Mouse (Mus musculus): ENCODE results near the gene Brap.
A peak's percentile ranks its signal among the peaks of the same experiment; 100 is the strongest.
"Not testable (repeated sequence)": the region's sequence is repeated elsewhere in the genome, so short reads cannot be mapped to it uniquely, and the experiment has no call there.

Brap gene

DNA sequence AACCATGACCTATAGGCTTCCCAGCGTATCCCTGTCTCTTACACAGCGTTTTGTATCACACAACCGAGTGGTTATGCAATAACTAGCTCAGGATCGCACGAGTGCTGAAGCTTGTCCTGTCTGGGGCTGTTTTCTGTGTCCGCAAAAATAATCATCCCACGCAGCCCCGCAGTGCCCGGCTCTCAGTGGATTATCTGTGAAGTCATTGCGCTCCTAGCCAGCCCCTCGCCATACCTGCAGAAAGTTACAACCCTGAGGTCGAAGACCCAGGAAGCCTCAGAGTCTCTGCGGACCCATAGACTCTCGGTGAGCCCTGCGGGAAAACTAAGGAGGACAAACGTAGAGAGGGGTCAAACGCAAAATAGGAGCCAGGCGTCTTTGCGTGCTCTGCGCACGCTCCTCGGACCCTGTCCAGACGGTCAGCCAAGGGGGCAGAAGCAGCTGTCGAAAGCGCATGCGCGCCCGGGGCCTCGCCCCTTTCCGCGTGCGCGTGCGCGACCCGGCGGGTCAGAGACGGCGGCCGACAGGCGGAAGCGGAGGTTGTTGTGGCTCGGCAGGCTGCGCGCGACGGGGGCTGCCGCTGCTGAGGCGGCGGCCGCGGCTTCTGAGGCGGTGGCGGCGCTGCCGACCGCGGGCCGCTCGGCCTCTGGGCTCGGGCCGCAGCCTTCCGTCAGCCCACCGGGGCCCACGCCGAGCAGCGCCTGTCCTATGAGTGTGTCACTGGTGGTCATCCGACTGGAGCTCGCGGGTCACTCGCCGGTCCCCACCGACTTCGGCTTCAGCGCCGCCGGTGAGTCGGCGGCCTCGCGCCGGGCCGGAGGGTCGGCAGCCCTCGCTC is at the start of gene Brap, which contains the start of gene Acad10:
Gene Brap (plus strand): TSS at position 505 of the 838 bp plus-strand sequence.
Gene Acad10 (minus strand): TSS at position 456 of the 838 bp plus-strand sequence.
- DNase-seq (ENCODE audit: low spot score): peak; percentile 90

- no peak for DNase-seq (ENCODE audit: low spot score)
These were observed 48.3 kb upstream of the Brap start for GRCm38 (mm10) chr5:121612036-121612435.

GRCm38 (mm10) chr5:121614921-121615320 is 45.4 kb upstream of the Brap start:
- not testable (repeated sequence) for DNase-seq (ENCODE audit: low spot score)

DNA sequence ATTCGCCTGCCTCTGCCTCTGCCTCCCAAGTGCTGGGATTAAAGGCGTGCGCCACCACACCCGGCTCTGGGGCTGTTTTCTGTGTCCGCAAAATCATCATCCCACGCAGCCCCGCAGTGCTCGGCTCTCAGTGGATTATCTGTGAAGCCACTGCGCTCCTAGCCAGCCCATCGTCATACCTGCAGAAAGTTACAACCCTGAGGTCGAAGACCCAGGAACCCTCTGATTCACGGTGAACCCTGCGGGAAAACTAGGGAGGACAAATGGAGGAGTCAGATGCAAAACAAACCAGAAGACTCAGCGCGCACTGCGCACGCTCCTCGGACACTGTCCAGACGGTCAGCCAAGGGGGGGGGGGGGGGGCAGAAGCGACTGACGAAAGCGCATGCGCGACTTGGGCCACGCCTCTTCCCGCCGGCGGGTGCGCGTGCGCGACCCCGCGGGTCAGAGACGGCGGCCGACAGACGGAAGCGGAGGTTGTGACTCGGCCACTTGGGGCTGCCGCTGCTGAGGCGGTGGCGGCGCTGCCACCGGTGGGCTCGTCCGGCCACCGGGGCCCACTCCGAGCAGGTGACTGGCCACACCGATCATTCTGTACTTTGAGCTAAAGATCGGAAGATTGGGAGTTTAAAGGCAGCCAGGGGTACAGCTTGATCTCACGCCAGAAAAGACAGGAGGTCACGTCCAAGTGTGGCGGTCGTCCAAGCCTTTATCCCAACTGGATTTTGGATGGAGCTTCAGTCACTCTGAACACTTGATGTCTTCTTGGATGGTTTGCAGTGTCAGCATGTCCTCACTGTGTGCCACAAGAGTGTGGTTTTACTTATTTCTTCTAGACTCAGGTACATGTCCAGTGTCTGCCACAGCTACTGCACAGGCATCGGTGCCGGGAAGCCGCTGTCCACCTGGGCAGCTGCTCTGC is 41.5 kb upstream of the Brap start, which contains the start of gene Acad12:
Gene Acad12 (minus strand): TSS at position 347 of the 922 bp plus-strand sequence.
- DNase-seq (ENCODE audit: low spot score): peak; percentile 65

GRCm38 (mm10) chr5:121621102-121621501 is 39.3 kb upstream of the Brap start:
- DNase-seq (ENCODE audit: low spot score): no peak

- DNase-seq (ENCODE audit: low spot score): no peak
These were observed 37.1 kb upstream of the Brap start for GRCm38 (mm10) chr5:121623241-121623640.

- DNase-seq (ENCODE audit: low spot score): peak; percentile 63
These were observed 32.5 kb upstream of the Brap start for GRCm38 (mm10) chr5:121627871-121628270.

DNA sequence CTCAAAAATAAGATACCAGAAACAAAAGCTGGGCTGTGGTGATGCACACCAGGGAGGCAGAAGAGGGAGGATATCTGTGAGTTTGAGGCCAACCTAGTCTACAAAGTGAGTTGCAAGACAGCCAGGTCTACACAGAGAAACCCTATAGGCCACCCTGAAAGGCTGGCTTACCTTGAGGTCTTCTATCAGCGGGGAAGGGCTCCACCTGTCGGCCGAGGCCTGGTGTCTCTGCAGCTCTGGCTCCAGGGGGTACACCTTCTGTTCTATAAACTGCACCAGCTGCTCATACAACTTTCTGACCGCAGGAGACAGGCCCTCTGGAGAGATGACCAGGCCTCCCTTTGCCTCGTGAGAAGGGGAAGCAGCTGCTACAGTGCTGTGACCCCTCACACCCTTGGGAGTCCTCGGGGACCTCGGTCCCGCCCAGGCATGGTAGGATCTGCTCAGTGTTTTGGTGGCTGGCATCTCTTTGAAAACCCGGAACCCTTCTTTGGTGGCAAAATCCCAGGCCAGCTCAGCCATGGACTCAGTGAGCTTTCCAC is 29.2 kb upstream of the Brap start:
- DNase-seq (ENCODE audit: low spot score): not testable (repeated sequence)

- DNase-seq (ENCODE audit: low spot score): no peak
These were observed 27.6 kb upstream of the Brap start for GRCm38 (mm10) chr5:121632804-121633203.

- no peak for DNase-seq (ENCODE audit: low spot score)
These were observed 25.7 kb upstream of the Brap start for GRCm38 (mm10) chr5:121634668-121635067.

GRCm38 (mm10) chr5:121637296-121637695 is 23.1 kb upstream of the Brap start:
- DNase-seq (ENCODE audit: low spot score): no peak

GRCm38 (mm10) chr5:121639601-121640000 is 20.8 kb upstream of the Brap start:
- no peak for DNase-seq (ENCODE audit: low spot score)

DNA sequence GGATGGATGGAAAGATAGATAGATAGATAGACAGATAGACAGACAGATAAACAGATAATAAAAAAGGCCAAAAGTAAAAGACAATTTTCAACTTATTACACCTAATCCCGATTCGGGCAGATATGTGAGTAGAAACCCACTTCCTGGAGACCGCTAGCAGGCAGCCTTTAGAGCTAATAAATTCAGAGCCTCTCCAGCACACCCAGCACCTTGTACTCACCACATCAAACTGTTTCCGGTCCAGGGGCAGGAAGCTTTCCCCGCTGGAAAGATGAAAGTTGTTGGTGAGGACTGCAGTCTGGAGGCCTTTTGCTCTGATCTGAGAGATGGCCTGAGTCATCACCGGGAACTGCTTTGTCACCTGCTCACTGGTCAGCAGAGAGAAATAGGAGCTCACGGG is 11.2 kb upstream of the Brap start:
- DNase-seq (ENCODE audit: low spot score): no peak

- no peak for DNase-seq (ENCODE audit: low spot score)
These were observed 5.8 kb upstream of the Brap start for GRCm38 (mm10) chr5:121654526-121654925.

- not testable (repeated sequence) for DNase-seq (ENCODE audit: low spot score)
These were observed 3.5 kb upstream of the Brap start for GRCm38 (mm10) chr5:121656866-121657265.

GRCm38 (mm10) chr5:121657656-121658055 is 2.7 kb upstream of the Brap start:
- not testable (repeated sequence) for DNase-seq (ENCODE audit: low spot score)

DNA sequence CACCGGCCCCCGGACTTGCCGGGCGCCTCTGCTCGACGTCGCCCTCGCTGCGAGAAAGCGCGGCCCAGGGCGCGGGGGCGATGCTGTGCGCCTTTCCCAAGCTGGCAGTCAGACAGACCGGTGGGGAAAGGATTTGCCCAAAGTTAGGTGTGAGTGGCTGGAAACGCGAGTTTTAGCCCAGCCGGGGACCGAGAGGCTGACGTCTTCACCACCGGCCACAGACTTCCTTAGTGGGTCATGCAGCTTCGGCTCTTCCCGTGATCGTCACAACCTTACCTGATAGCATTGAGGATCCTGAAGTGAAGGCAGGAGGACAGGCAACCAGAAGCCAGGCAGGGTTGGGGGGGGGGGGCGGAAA is 513 bp downstream of the Brap start:
- DNase-seq (ENCODE audit: low spot score): peak; percentile 39

GRCm38 (mm10) chr5:121661494-121661893 is 1.1 kb downstream of the Brap start:
- DNase-seq (ENCODE audit: low spot score): no peak

- no peak for DNase-seq (ENCODE audit: low spot score)
These were observed 3.1 kb downstream of the Brap start for GRCm38 (mm10) chr5:121663456-121663855.

GRCm38 (mm10) chr5:121664078-121664477 is 3.7 kb downstream of the Brap start:
- DNase-seq (ENCODE audit: low spot score): no peak

DNA sequence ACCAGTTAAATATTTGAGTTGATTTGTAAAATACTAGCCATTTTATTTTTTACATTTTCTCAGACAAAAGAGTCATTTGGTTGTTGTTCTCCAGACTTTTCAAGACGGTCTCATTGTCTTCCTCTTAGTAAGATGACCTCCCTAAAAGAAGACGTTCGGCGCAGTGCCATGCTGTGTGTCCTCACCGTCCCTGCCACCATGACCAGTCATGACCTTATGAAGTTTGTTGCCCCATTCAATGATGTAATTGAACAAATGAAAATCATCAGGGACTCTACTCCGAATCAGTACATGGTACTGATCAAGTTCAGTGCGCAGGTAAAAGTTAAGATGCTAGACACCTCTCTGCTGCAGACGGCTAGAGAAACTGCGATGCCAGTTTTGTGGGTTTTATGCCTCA is 4.6 kb downstream of the Brap start:
- DNase-seq (ENCODE audit: low spot score): no peak

DNA sequence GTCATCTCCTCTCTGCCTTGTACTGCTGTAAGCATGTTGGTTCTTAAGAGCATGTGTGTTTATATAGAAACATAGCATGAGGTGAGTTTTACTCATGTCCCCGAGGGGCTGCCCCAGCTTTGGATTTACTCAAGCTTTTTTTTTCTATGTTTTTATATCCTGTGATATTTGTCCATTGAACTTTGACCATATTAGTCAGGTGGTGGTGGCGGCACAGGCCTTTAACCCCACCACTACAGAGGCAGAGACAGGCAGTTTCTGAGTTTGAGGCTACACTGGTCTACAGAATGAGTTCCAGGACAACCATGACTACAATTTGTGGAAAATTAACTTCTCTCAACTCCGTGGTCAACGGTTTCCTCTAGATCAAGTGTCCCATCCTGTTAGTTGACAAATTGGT is 6.7 kb downstream of the Brap start:
- DNase-seq (ENCODE audit: low spot score): no peak
